Mouse (Mus musculus): ENCODE results near the gene Gm10392. TPM values are rescaled to one million over a fixed set of nuclear protein-coding genes. Genes with fewer than 3 reads are reported as not detected.
A peak's percentile ranks its signal among the peaks of the same experiment; 100 is the strongest.

Gene Gm10392
- polyA plus RNA-seq, 1 experiment from 2014 or later, result 0.07 TPM

- DNase-seq (ENCODE audit: low spot score) (no peak), ATAC-seq (ENCODE audit: low FRiP score, low TSS enrichment) (no peak)
- peak overlapping the region; percentile 91 for H3K9ac ChIP-seq (ENCODE audit: low read length)
- 0% methylated on average over 13 of the region's 18 CpGs for WGBS
- H3K27me3 ChIP-seq (ENCODE audit: control insufficient read depth, insufficient read depth, low read length), result no peaks in the 10 kb centered on the region
- H3K9me3 ChIP-seq (ENCODE audit: control insufficient read depth, low read length), result no peaks in the 10 kb centered on the region
- TF ChIP-seq EP300 (optimal IDR thresholded peaks at IDR 0.05) (no peak), CTCF (IDR thresholded peaks at IDR 0.05; ENCODE audit: low read depth) (no peak)
- no peaks in the 10 kb centered on the region for H3K36me3 ChIP-seq (ENCODE audit: control insufficient read depth, insufficient read depth, low read length)
- peak overlapping the region; percentile 53 for H3K4me3 ChIP-seq (ENCODE audit: low read depth, low read length)
- H3K4me1 ChIP-seq (replicated peaks; ENCODE audit: control insufficient read depth, insufficient read depth), result peaks cover 16% of the 10 kb centered on the region
- peak overlapping the region; percentile 91 for H3K4me2 ChIP-seq (replicated peaks; ENCODE audit: low read depth)
- H3K27ac ChIP-seq (replicated peaks), result peak overlapping the region; percentile 95
Observed at GRCm38 (mm10) chr11:77492311-77492871, 26.6 kb downstream of the Gm10392 start.

DNA sequence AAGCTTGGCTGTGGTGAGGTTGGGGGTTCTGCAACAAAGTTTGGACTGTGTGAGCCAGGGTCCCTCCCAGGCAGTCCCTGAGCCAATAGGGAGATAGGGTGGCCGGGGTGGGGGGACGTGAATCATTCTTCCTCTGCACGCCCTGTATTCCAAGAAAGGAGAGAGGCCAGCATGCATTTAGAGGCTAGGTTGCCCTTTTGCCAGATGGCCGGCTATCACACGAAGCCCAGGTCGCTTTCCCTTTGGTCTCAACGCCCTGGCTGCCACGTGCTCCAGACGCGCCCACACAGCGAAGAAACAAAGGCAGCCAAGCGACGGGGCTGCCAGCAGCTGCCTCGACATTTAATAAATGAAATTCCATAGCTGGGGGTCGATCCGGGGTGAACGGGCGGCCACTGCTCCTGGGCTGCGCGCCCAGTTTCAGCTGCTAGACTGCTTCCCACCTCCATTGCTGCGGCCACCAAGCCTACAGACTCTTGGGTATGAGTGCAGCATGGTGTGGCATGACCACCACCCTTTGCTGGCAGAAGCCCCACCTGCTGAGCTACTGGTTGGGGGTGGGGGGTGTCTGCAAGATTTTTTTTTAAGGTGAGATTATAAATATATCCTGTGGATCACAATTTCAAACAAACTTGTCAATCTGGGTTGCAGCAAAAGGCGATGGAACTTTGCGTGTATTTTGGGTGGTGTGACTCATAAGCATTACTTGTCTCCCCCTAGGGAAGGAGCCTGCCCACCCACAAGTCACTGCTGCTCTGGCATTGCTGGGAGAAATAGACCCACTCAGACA is 27.3 kb downstream of the Gm10392 start:
- H3K4me1 ChIP-seq (replicated peaks; ENCODE audit: control insufficient read depth, insufficient read depth), result peaks cover 18% of the 10 kb centered on the region
- DNase-seq (ENCODE audit: low spot score), result peak; percentile 78
- TF ChIP-seq EP300 (optimal IDR thresholded peaks at IDR 0.05) (peak; percentile 41), CTCF (IDR thresholded peaks at IDR 0.05; ENCODE audit: low read depth) (no peak)
- no peaks in the 10 kb centered on the region for H3K9me3 ChIP-seq (ENCODE audit: control insufficient read depth, low read length)
- H3K36me3 ChIP-seq (ENCODE audit: control insufficient read depth, insufficient read depth, low read length), result no peaks in the 10 kb centered on the region
- H3K4me3 ChIP-seq (ENCODE audit: low read depth, low read length), result peak overlapping the region; percentile 53
- peak overlapping the region; percentile 45 for H3K9ac ChIP-seq (ENCODE audit: low read length)
- no peaks in the 10 kb centered on the region for H3K27me3 ChIP-seq (ENCODE audit: control insufficient read depth, insufficient read depth, low read length)
- peak overlapping the region; percentile 95 for H3K27ac ChIP-seq (replicated peaks)
- H3K4me2 ChIP-seq (replicated peaks; ENCODE audit: low read depth), result peak overlapping the region; percentile 91
- peak; percentile 66 for ATAC-seq (ENCODE audit: low FRiP score, low TSS enrichment)
- 1% methylated on average over 22 of the region's 23 CpGs for WGBS

GRCm38 (mm10) chr11:77491123-77491501 is 27.9 kb downstream of the Gm10392 start:
- H3K9me3 ChIP-seq (ENCODE audit: control insufficient read depth, low read length), result no peaks in the 10 kb centered on the region
- no peak overlapping the region for H3K9ac ChIP-seq (ENCODE audit: low read length)
- peak overlapping the region; percentile 91 for H3K4me2 ChIP-seq (replicated peaks; ENCODE audit: low read depth)
- DNase-seq (ENCODE audit: low spot score) (peak; percentile 94), ATAC-seq (ENCODE audit: low FRiP score, low TSS enrichment) (peak; percentile 76)
- peaks cover 19% of the 10 kb centered on the region for H3K4me1 ChIP-seq (replicated peaks; ENCODE audit: control insufficient read depth, insufficient read depth)
- H3K27ac ChIP-seq (replicated peaks), result peak overlapping the region; percentile 95
- no peaks in the 10 kb centered on the region for H3K27me3 ChIP-seq (ENCODE audit: control insufficient read depth, insufficient read depth, low read length)
- peak; percentile 99 for TF ChIP-seq CTCF (IDR thresholded peaks at IDR 0.05; ENCODE audit: low read depth)
- TF ChIP-seq EP300 (optimal IDR thresholded peaks at IDR 0.05), result peak; percentile 26
- WGBS, result 0% methylated on average over 13 of the region's 13 CpGs
- H3K4me3 ChIP-seq (ENCODE audit: low read depth, low read length), result peak overlapping the region; percentile 53
- H3K36me3 ChIP-seq (ENCODE audit: control insufficient read depth, insufficient read depth, low read length), result no peaks in the 10 kb centered on the region

- Histone ChIP-seq H3K4me3 (ENCODE audit: low read depth, low read length) (no peak overlapping the region), H3K27ac (replicated peaks) (peak overlapping the region; percentile 95), H3K9me3 (ENCODE audit: control insufficient read depth, low read length) (no peaks in the 10 kb centered on the region), H3K36me3 (ENCODE audit: control insufficient read depth, insufficient read depth, low read length) (no peaks in the 10 kb centered on the region), H3K9ac (ENCODE audit: low read length) (0 out of 2 replicates have a peak overlapping the region, but pooled peaks have one; percentile 9), H3K27me3 (ENCODE audit: control insufficient read depth, insufficient read depth, low read length) (no peaks in the 10 kb centered on the region), H3K4me1 (replicated peaks; ENCODE audit: control insufficient read depth, insufficient read depth) (peaks cover 19% of the 10 kb centered on the region), H3K4me2 (replicated peaks; ENCODE audit: low read depth) (peak overlapping the region; percentile 91; the same call in 1 of the 2 replicates)
- no peak for TF ChIP-seq CTCF (IDR thresholded peaks at IDR 0.05; ENCODE audit: low read depth)
- TF ChIP-seq EP300 (optimal IDR thresholded peaks at IDR 0.05), result no peak
- DNase-seq (ENCODE audit: low spot score) (no peak), ATAC-seq (ENCODE audit: low FRiP score, low TSS enrichment) (no peak)
- WGBS, result 68% methylated on average over 6 of the region's 6 CpGs
Observed at GRCm38 (mm10) chr11:77490451-77490850, 28.5 kb downstream of the Gm10392 start.

DNA sequence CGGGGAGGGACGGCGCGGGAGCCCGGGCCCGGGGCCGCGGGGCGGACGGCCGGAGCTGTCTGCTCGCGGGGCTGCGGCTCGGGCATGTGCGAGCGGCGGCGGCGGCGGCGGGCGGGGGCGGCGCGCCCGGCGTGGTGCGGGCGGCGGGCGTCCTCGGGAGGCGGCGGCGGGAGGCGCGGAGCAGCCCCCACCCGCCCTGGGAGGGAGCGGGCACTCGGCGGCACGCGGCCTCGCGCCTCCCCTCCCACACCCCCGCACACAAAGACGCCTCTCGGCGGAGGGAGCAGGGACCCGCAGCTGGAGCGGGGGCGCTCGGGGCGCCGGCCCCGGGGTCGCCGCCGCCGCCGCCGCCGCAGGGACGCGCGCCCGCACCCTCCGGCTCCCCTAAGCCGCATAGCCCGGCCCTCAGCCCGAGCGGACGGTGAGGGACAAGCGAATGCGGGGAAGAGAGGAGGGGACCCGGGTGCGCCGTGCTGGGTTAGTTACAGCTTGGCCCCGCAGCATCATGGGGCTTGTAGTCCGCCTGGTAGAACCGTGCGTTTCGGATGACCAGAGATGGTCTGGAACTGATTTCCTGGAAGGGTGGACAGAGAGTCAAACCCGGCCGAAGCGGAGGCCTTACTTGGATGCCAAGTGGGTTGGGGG is 29.3 kb downstream of the Gm10392 start, which contains the start of gene Ankrd13b:
TSS of gene Ankrd13b (minus strand) at position 88 of the 645 bp plus-strand sequence.
- H3K4me3 ChIP-seq (ENCODE audit: low read depth, low read length), result peak within 1 kb of the TSS; percentile 77
- peak; percentile 70 for DNase-seq (ENCODE audit: low spot score)
- no peaks in the 10 kb centered on the region for H3K27me3 ChIP-seq (ENCODE audit: control insufficient read depth, insufficient read depth, low read length)
- peak within 1 kb of the TSS; percentile 76 for H3K9ac ChIP-seq (ENCODE audit: low read length)
- no peaks in the 10 kb centered on the region for H3K36me3 ChIP-seq (ENCODE audit: control insufficient read depth, insufficient read depth, low read length)
- peaks cover 19% of the 10 kb centered on the region for H3K4me1 ChIP-seq (replicated peaks; ENCODE audit: control insufficient read depth, insufficient read depth)
- peak within 1 kb of the TSS; percentile 97 for H3K4me2 ChIP-seq (replicated peaks; ENCODE audit: low read depth)
- no peak for TF ChIP-seq CTCF (IDR thresholded peaks at IDR 0.05; ENCODE audit: low read depth)
- no peak for TF ChIP-seq EP300 (optimal IDR thresholded peaks at IDR 0.05)
- no peaks in the 10 kb centered on the region for H3K9me3 ChIP-seq (ENCODE audit: control insufficient read depth, low read length)
- H3K27ac ChIP-seq (replicated peaks), result peak within 1 kb of the TSS; percentile 95
- under 1% methylated on average over 54 of the region's 87 CpGs for WGBS
- ATAC-seq (ENCODE audit: low FRiP score, low TSS enrichment), result no peak

Data from stomach, postnatal 0 days (tissue).